Mouse (Mus musculus) gastrocnemius, postnatal 36 days (tissue): ENCODE data around the gene Herc2. TPM values are rescaled to one million over a fixed set of nuclear protein-coding genes. Genes with fewer than 3 reads are reported as not detected.

Source experiments
- DNase-seq, 2 experiments: peaks; one replicate each; pipeline ENCODE4 v3.0.0; 2022
- intact Hi-C: fragments of 180-260 bp; cut with DNase I; formaldehyde crosslinking; loops from one replicate; pipeline ENCODE4 v1.15.1; 2025
- total RNA-seq, 2 experiments: library from RNA; stranded (reverse); gene quantifications; 2 replicates each; pipeline ENCODE4 v1.2.3; 2021

Gene Herc2
- total RNA-seq, 2 experiments from 2014 or later = 38.2 to 48.0 TPM

DNA sequence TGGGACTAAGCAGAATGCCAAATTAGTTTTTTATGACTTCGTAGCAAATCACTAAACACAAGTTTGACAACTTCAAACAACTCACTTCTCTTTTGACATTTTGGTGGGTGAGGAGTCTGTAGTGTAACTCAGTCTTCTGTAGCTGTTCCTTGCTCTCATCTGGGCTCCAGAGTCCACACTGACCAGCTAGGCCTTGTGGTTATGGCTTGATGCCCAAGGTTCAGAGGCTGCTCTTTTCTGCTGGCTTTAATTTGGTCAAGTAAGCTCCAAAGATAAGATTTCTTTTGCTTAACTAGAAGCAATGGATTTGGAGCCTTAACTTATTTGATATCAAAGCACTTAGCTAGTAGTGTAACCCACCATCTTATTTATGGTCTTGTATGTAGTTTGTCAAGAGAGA, 14.9 kb downstream of the Herc2 start:
- intact Hi-C loops = no loop called here
- no peak for DNase-seq

DNA sequence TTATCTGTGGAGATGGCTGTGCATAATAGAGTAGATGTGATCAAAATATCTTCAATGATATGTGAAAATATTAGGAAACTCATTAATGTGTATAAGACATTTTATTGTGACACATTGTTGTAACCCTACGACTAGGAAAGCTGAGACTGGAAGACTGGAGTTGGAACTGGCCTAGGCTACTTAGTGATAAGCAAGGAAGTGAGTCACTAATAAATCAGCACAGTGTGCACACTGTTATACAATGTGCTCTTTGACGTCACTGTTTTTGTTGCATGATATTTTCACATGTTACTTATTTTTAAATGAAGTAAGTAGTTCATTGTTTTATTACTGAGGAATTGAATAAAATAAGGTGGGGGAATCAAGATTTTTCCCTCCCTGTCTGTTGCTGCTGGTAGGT, 16.1 kb downstream of the Herc2 start:
- no peak for DNase-seq
- intact Hi-C loops = no loop called here

DNA sequence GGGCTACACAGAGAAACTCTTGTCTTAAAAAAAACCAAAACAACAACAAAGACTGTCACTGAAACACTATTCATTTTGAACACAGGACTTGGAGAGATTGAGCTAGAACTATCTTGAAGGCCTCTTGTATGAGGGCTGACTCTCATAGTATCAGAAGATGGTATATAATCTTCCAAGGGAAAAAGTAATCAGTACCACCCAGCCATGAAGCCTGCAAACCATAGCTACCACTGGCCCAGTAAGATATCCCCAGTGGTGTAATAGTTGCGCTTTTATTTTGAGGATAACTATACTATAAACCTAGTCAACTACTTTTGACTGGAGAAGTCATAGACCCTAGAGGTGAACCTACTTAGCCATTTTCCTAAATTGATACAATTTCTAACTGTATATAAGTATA, 16.6 kb downstream of the Herc2 start:
- intact Hi-C loops = no loop called here
- no peak for DNase-seq

DNA sequence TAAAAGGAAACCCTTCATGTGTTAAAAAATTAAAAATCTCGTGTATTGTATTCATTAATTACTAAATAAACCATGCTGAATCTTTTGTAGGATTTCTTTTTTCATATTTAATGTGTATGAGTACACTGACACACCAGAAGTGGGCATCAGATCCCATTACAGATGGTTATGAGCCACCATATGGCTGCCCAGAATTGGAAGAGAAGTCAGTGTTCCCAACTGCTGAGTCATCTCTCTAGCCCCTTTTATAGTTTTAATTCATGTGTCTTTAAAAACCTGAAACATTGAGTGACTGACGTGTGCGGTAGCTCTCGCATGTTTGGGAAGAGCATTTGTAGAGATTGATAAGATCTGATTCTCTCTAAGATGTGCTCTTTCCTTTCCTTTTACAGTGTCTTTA, 21.7 kb downstream of the Herc2 start:
- no peak for DNase-seq
- intact Hi-C loops = no loop called here

DNA sequence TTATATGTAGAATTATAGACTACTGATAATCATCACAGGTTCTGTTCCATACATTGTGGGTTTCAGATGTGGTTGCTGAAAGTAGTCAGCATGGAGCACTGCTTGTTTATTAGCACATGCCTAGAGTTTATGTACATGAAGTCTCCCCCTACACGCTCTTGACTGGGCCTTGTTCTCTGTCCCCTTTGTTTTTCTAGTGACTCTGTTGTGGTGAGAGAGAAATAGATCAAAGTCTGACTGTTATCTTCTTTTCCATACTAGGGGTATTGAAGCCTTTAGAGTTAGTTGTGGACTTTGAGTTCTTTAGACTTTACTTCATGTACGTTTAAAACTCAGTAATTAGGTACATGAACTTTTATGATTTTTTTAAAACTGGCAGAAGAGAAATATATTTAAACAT, 33.0 kb downstream of the Herc2 start:
- DNase-seq = no peak
- intact Hi-C loops = no loop called here

DNA sequence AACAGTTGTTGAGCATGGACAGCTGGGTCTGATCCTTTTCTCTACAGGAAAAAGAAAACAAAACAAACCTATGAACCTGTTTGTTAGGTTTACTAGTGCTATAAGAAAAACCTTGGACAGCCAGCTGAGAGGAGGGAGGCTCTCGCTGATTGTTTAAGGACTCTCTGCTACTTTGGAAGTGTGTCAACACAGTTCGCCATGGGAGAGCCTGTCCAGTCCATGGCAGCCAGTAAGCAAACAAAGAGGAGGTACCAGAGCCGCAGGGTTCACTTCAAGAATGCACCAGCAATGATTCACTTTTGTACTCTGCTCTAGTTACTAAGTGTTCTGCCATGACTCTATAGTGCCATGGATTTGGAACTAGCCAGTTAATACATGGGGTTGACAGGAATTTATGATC, 39.1 kb downstream of the Herc2 start:
- intact Hi-C loops = no loop called here

DNA sequence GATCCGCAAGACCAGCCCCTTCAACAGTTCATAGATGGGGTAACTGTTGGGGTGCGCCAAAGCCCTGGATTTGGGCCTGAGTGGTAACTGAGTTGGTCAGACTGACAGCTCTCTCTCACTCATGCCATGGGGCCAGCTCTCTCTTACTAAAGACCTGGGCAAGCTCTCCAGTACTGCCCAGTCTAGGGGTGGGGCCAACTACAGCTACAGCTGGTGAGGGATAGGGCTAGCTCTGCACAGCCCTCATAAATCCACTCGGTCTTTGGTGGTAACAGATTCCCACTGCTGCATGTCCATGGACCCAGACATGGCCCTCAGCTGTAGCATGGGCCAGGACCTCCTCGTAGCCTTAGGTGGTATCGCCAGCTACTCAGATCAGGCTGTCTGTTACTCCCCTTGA, 41.4 kb downstream of the Herc2 start:
- intact Hi-C loops = no loop called here
- no peak for DNase-seq

More for the DNA sequence above, 39.1 kb downstream of the Herc2 start:
- no peak for DNase-seq

DNA sequence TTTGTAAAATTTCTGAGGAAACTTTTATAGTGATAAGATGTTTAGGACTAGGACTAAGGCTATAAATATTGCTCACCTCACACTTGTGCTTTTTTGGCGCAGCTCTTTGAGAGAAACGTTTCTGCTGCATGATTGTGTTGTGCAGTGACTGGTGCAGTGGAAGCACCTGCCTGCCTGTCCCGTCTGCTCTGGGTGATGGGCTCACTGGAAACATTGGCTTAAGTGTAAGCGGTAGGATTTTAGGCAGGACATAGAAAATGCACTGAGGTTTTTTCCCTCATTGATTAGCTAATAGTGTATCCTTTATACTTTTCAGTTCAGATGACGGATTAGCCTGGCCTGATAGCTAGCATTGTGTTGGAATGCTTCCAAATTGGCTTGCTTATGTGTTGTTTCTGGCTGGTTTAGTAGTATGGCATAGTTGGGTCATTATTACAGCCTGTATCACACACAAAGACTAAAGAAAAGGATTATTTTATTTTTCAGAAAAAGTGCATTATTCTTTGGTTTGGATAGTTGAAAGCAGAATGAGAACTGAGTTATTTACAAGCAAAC, 52.4 kb downstream of the Herc2 start:
- no peak for DNase-seq
- intact Hi-C loops = loop anchor here (10.0 kb wide), 1 partner anchor 52 kb away; no protein-coding TSS in a partner anchor

DNA sequence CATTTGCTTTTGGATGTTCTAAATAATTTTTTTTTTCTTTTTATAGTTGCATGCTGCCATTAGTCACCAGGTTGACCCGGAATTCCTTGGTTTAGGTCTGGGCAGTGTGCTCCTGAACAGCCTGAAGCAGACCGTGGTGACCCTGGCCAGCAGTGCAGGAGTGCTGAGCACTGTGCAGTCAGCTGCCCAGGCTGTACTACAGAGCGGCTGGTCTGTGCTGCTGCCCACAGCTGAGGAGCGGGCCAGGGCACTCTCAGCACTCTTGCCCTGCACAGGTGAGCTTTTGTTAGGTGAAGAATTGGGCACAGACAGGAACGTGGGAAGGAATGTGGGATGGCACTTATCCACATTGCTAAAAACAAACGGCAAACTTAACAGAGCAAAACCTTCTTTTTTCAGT, 63.0 kb downstream of the Herc2 start:
- intact Hi-C loops = no loop called here
- DNase-seq = no peak

DNA sequence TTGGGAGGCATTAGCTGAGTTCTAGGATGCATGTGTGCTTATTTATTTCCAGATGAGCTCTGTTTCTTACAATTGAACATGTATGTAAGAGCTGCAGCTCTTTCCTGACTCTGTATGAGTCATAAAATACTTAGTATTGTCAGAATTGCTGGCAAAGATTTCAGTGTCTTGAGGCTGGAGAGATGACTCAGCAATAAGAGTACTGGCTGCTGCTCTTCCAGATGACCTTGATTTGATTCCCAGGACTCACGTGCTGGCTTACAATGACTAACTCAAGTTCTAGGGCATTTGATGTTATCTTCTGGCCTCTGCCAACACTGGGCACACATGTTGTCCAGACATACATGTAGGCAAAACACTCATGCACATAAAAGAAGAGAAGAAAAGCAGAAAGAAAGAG, 64.2 kb downstream of the Herc2 start:
- intact Hi-C loops = no loop called here
- DNase-seq = no peak

DNA sequence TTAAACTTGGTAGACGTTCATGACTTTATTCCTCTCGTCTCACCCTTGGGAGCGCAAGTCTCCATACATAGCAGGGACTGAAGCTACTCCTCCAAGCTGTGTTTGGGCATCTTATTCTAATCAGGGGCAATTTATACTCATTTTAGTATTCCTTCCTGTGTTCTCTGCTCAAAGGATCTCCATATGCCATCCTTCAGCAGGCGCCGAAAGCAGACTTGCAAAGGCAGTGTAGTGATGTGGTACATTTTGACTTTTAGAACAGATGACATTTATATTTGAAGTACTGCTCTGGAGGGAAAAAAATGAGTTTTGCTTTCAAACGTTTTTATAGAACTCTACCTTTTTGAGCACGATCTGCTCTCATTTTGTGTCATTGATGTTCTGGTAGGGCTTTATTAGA, 71.0 kb downstream of the Herc2 start:
- DNase-seq = no peak
- intact Hi-C loops = no loop called here

DNA sequence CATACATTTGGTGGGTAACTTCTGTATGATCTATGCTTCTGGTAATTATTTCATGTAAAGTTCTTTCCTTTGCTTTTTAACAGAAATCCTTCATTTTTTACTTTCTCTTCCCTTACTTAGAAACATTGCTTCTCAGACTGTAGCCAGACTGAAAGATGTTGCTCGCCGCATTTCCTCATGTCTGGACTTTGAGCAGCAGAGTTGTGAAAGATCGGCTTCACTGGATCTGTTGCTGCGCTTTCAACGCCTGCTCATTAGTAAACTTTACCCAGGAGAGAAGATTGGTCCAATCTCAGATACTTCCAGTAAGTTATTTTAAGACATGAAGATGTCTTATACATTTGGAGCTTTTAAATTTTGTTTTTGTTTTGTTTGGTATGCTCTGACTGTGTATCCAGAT, 71.4 kb downstream of the Herc2 start:
- intact Hi-C loops = no loop called here

DNA sequence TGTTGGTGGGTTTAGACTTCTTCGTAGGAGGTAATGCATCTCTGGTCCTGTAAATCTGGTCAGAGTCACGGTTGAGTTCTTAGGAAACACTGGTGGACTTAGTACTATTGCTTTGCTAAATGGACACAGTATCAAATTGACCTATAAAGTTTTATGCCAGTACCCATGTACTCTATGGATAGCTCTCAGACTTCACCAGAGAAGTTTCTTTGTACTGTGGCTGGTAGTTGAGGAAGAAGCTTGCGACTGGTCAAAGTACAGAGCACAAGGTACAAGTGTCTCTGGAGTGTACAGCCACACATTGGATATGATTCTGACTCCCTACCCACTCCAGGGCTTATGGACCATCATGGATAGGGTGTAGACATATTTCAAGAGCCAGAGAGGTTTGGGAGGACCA, 78.1 kb downstream of the Herc2 start:
- intact Hi-C loops = loop anchor here (5.0 kb wide), 1 partner anchor 246 kb away; no protein-coding TSS in a partner anchor
- DNase-seq = no peak

More for the DNA sequence above, 71.4 kb downstream of the Herc2 start:
- DNase-seq = no peak

DNA sequence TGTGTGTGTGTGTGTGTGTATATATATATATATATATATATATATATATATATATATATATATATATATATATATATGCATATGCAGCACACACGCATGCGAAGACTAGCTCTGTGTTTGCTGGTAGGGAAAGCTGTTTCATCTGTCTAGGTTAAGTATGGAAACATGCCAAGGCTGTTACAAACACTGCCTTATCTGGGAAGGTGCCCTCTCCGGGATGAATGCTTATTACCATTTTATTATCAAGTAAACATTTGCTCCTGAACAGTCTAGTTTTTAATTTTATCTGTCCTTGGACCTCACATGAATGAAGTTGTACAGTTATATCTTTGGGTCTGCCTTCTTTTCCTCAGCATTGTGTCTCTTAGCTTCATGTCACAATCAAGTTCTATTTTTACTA, 79.6 kb downstream of the Herc2 start:
- DNase-seq = no peak
- intact Hi-C loops = loop anchor here (5.0 kb wide), 1 partner anchor 247 kb away; no protein-coding TSS in a partner anchor

DNA sequence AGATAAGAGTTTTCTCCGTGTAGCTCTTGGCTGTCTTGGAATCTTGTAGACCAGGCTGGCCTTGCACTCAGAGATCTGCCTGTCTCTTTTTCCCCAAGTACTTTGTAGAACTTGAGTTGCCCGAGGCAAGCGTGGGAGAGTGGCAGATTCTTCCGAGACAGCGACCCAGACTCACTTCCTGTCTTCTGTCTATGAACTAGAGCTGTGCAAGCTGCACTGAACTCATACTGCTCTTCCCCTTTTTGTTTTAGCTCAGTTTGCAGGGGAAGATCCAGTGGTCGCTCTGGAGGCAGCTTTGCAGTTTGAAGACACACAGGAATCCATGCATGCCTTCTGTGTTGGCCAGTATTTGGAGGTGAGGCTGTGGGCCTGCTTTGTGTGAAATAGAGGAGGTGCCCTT, 81.6 kb downstream of the Herc2 start:
- intact Hi-C loops = loop anchor here (5.0 kb wide), 1 partner anchor 91 kb away; no protein-coding TSS in a partner anchor

DNA sequence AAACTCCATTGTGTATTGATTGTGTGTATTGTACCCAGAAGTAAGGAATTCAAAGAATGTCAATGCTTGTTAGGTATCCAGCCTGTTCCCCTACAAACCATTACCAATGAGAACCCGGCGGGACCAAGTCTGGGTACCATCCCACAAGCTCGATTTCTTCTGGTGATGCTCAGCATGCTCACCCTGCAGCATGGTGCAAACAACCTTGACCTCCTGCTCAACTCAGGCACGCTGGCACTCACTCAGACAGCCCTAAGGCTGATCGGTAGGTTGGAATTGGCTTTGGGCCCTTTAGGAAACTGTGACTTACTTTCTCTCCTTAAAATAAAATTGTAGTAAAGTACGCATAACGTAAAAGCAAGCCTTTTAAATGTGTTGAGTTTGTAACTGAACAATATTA, 88.7 kb downstream of the Herc2 start:
- no peak for DNase-seq
- intact Hi-C loops = no loop called here

More for the DNA sequence above, 81.6 kb downstream of the Herc2 start:
- no peak for DNase-seq

DNA sequence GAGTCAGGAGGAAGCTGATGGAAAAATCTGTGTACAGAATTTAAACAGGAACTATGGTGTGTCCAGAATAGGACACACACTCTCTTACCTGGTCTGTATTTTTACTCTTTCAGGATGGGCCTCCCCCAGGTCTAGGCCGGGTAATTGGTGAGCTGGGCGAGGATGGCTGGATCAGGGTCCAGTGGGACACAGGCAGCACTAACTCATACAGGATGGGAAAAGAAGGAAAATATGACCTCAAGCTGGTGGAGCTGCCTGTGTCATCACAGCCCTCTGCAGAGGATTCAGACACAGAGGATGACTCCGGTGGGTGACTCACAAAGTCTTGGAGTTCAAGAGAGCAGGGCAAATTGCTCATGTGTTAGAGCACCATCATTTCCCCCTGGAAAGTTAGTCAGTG, 96.4 kb downstream of the Herc2 start:
- intact Hi-C loops = no loop called here
- DNase-seq = no peak

DNA sequence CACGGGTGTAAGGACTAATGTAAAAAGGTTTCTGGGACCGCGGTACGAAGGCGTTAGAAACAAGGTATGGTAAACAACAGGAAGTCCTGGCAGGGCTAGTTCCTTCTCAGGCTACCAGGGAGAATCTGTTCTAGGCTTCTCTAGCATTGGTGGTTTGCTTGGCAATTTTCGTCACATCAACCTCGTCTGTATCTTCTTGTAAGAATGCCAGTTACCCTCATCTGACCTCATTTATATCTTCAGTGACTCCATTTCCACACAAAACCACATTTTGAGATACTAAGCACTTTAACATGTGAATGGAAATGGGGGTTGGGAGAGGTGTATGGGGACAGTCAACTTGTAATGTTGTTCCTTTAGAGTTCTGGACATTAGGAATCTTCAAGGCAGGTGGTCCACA, 98.9 kb downstream of the Herc2 start:
- intact Hi-C loops = no loop called here
- DNase-seq = no peak

DNA sequence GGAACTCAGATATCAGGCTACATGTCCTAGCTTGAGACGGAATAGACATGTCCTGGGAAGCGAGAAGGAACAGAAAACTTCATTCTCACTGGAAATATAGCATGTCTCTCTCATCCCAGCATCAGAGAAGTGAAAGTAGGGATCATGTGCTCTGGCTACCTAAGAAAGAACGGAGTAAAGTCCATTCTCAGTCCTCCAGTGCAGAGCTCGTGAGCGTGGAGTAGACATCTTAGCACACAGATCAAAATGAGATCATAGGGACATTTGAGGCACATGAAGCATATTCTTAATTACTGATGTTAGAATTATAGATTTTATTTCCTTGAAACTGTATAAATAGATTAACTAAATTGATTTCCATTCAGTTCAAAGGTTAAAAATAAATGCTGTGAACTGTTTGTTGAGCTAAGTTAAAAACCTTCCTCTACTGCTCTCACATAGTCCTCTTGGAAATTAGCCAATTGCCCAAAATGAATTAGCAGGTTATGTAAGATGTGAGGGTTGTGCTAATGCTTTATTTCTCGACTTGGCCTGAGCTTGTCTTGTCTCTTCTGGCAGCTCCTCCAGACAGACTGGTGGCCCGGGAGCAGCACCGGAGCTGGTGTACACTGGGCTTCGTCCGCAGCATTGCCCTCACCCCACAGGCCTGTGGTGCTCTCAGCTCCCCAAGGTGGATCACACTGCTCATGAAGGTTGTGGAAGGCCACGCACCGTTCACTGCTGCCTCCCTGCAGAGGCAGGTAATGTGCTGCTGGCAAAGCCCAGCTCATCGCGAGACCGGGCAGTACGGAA, 102.1 kb downstream of the Herc2 start:
- intact Hi-C loops = loop anchor here (10.0 kb wide), 1 partner anchor 47 kb away; no protein-coding TSS in a partner anchor
- no peak for DNase-seq

DNA sequence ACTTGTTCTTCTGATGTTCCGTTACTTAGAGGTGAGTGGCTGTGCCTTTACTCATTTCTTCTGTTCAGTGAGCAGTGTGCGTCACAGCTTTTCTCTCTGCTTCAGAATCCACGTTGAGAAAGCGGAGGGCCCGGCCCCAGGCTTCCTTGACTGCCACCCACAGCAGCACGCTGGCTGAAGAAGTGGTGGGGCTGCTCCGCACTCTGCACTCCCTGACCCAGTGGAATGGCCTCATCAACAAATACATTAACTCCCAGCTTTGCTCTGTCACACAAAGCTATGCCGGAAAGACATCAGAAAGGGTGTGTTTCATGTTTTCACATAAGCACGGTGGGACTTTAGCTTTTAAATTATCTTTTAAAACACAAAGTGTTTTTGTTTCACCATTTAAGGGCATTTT, 103.2 kb downstream of the Herc2 start:
- DNase-seq = no peak
- intact Hi-C loops = loop anchor here (10.0 kb wide), 1 partner anchor 48 kb away; no protein-coding TSS in a partner anchor

DNA sequence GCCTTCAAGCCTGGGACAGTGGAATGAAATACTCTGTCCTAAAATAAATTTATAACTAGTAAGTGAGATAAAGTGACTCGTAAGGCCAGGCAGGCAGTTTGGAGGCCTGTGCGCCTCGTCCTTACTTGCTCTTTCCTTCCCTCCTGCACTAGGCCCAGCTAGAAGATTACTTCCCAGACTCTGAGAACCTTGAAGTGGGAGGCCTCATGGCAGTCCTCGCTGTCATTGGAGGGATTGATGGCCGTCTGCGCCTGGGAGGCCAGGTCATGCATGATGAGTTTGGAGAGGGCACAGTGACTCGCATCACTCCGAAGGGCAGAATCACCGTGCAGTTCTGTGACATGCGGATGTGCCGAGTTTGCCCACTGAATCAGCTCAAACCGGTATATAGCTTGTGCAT, 103.6 kb downstream of the Herc2 start:
- intact Hi-C loops = loop anchor here (10.0 kb wide), 1 partner anchor 49 kb away; no protein-coding TSS in a partner anchor
- DNase-seq = no peak

DNA sequence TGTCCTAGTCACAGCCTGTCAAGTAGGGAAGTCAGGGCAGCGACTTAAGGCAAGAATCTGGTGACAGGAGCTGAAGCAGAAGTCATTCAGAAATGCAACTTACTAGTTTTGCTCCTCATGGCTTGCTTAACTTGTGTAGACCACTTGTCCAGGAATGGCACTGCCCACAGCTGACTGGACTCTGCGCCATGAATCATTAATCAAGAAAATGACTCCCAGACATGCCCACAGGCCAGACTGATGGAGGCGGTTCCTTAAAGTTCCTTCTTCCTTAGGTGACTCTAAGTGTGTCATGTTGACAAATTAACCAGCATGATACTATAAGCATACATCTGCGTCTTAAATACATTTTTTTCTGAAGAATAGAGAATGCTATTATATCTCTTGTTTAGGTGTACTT, 113.3 kb downstream of the Herc2 start:
- DNase-seq = no peak
- intact Hi-C loops = no loop called here
